Mouse (Mus musculus): Measurements from ENCODE around the gene Prss36. TPM values are rescaled to one million over a fixed set of nuclear protein-coding genes. Genes with fewer than 3 reads are reported as not detected.
"Not testable (repeated sequence)": the region's sequence is repeated elsewhere in the genome, so short reads cannot be mapped to it uniquely, and the experiment has no call there.

The Prss36 gene
- polyA plus RNA-seq, 1 experiment from 2014 or later = 12.5 TPM

DNA sequence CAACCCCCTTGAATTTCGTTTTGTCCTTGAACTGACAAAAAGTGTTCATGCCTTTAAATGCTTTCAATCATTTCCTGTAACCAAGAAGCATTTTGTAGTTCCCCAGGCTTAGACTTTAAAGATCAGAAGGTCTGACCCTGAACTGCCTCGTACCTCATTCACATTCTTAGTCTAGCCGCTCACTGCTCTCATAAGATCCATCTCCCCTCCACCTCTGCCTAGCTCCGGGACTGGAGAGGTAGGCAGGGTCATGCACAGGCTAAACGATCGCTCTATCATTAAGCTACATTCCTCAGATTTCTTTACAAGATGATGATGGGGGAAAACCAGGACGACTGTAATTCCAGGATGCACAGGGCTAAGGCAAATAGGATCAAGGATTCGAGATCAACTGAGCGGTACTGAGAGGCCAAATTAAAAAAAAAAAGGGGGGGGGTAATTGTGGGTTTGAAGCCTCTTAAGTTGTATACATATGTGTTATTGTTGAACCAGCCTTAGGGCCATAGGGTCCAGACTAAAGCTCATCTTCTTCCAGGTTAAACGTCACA is 19.9 kb upstream of the Prss36 start:
- Histone ChIP-seq H3K9me3 (no peaks in the 10 kb centered on the region), H3K27ac (peak overlapping the region; percentile 100), H3K4me1 (peaks cover 24% of the 10 kb centered on the region), H3K4me3 (peak overlapping the region; percentile 96), H3K27me3 (ENCODE audit: poor library complexity, severe bottlenecking) (no peaks in the 10 kb centered on the region), H3K36me3 (replicated peaks) (peaks cover 26% of the 10 kb centered on the region)
- WGBS = 18% methylated on average over 10 of the region's 10 CpGs
- DNase-seq (ENCODE audit: extremely low spot score, low spot score) = peak; percentile 22

DNA sequence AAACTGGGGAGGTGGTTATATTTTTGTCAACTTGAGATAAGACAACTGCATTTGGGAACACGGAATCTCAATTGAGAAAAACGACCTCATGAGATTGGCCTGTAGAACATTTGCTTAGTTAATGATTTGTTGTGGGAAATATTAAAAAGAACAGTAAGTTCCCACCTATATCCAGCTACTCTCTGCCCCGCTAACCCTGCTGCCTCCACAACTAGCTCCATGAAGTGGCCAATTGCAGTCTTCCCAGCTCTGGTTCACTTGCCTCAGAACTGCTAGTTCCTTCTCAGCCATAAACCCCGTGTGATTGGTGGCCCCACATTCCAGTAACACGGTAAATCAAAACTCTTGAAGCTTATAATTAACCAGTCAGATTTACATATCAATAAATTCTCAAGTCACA is 12.8 kb upstream of the Prss36 start:
- WGBS = 80% methylated on average over 5 of the region's 5 CpGs

DNA sequence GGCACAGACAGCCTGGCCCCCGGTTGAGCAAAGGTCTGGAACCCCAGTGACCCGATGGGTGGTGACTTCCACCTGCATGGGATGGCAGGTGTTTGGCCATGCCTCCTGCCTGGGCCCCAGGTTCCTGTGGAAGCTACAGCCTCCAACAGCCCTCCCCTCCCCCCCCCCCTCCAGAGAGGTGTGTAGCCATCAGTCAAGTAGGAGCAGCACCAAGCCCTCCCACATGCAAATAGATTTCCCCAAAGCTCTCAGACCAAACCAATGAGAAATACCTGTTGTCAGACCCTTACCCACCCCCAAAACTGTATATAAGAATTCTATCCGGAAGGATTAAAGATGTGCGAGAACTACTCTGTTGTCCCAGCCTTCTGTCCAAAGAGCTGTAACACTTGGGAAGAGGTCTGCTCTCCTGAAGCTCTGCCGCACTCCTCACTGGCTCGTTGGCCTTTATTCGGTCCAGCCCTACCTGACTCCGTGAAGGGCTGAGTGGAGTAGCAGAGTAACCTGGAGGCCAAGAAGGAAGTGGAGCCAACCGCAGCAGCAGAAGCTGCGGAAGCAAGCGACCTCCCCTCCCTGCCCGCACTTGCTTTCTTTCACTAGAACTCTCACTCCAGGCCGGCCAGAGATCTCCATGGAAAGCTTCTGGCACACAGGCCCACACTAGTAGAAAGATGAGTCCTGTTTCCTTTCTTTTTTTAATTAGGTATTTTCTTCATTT is 6.5 kb upstream of the Prss36 start:
- Histone ChIP-seq H3K36me3 (replicated peaks) (no peaks in the 10 kb centered on the region), H3K27me3 (ENCODE audit: poor library complexity, severe bottlenecking) (no peaks in the 10 kb centered on the region), H3K4me1 (no peaks in the 10 kb centered on the region), H3K4me3 (no peak overlapping the region), H3K27ac (no peak overlapping the region), H3K9me3 (no peaks in the 10 kb centered on the region)
- WGBS = 42% methylated on average over 13 of the region's 13 CpGs
- DNase-seq (ENCODE audit: extremely low spot score, low spot score) = no peak

More for the DNA sequence above, 12.8 kb upstream of the Prss36 start:
- no peaks in the 10 kb centered on the region for H3K27me3 ChIP-seq (ENCODE audit: poor library complexity, severe bottlenecking)
- H3K4me3 ChIP-seq = no peak overlapping the region
- no peaks in the 10 kb centered on the region for H3K4me1 ChIP-seq
- DNase-seq (ENCODE audit: extremely low spot score, low spot score) = no peak
- H3K9me3 ChIP-seq = no peaks in the 10 kb centered on the region
- no peak overlapping the region for H3K27ac ChIP-seq
- H3K36me3 ChIP-seq (replicated peaks) = no peaks in the 10 kb centered on the region

- H3K4me3 ChIP-seq = peak overlapping the region; percentile 20
- no peaks in the 10 kb centered on the region for H3K36me3 ChIP-seq (replicated peaks)
- no peak for DNase-seq (ENCODE audit: extremely low spot score, low spot score)
- peaks cover 6% of the 10 kb centered on the region for H3K4me1 ChIP-seq
- peaks cover 38% of the 10 kb centered on the region for H3K27me3 ChIP-seq (ENCODE audit: poor library complexity, severe bottlenecking)
- no peaks in the 10 kb centered on the region for H3K9me3 ChIP-seq
- no peak overlapping the region for H3K27ac ChIP-seq
- WGBS = 24% methylated on average over 23 of the region's 23 CpGs
These were observed 1.9 kb downstream of the Prss36 start for GRCm38 (mm10) chr7:127944614-127945013.

GRCm38 (mm10) chr7:127942097-127942496 is 4.4 kb downstream of the Prss36 start:
- H3K27me3 ChIP-seq (ENCODE audit: poor library complexity, severe bottlenecking) = peaks cover 38% of the 10 kb centered on the region
- H3K27ac ChIP-seq; H3K4me3 ChIP-seq; H3K9me3 ChIP-seq; H3K36me3 ChIP-seq (replicated peaks); DNase-seq (ENCODE audit: extremely low spot score, low spot score); H3K4me1 ChIP-seq: not testable (repeated sequence)
- 57% methylated on average over 2 of the region's 2 CpGs for WGBS

DNA sequence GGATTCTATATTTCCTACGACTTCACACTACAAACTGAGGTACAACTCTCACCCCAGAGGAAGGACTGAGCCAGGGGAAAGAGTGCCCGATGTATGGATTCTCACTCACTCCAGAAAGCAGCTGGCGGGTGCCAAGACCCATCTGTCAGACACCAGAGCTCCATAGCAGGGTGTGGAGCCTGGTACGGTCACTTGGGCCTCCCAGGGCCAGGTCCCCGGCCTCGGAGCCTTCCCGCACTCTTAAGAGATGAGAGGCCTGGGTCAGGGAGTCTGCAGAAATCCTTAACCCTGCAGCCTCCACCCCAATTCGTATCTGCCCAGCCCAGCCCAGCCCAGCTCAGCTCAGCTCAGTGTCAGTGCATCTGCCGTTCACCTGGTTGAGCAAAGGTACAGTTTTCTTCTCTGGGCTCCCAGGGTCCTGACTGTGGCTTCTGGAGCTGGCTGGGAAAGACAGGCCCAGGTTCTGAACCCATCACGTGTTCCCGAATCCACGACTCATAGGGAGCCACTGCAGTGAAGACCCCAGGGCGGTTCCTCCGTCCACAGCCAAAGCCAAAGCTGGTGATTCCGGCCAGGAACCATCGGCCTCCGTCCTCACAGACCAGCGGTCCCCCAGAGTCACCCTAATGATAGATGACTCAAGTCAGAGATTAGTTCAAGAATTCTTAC is 10.2 kb downstream of the Prss36 start:
- H3K36me3 ChIP-seq (replicated peaks) = no peaks in the 10 kb centered on the region
- H3K27me3 ChIP-seq (ENCODE audit: poor library complexity, severe bottlenecking) = peaks cover 8% of the 10 kb centered on the region
- H3K4me3 ChIP-seq = peak overlapping the region; percentile 93
- peak overlapping the region; percentile 89 for H3K27ac ChIP-seq
- no peak for DNase-seq (ENCODE audit: extremely low spot score, low spot score)
- 58% methylated on average over 18 of the region's 18 CpGs for WGBS
- peaks cover 48% of the 10 kb centered on the region for H3K4me1 ChIP-seq
- H3K9me3 ChIP-seq = no peaks in the 10 kb centered on the region

DNA sequence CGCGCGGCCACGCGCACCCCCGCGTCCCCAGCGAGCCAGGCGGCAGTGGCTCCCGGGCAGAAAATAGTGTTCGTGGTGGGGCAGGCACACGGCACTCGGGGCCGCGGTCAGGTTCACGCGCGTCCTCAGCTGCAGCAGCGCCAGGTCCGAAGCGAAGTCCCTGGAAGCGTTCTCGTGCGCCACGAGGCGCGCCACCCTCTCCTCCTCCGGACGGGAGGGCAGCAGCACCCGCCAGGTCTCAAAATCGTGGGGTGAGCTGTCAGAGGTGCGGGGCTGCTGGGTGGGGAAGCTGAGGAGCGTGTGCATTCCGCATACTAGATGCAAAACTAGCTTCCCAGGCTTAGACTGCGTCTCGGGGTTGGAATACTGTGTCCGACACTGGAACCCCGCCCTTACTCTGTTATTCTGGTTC is 10.8 kb downstream of the Prss36 start:
- Histone ChIP-seq H3K27ac (peak overlapping the region; percentile 89), H3K4me1 (peaks cover 51% of the 10 kb centered on the region), H3K36me3 (replicated peaks) (no peaks in the 10 kb centered on the region), H3K4me3 (peak overlapping the region; percentile 93), H3K9me3 (no peaks in the 10 kb centered on the region), H3K27me3 (ENCODE audit: poor library complexity, severe bottlenecking) (peaks cover 8% of the 10 kb centered on the region)
- 1% methylated on average over 38 of the region's 38 CpGs for WGBS
- no peak for DNase-seq (ENCODE audit: extremely low spot score, low spot score)

DNA sequence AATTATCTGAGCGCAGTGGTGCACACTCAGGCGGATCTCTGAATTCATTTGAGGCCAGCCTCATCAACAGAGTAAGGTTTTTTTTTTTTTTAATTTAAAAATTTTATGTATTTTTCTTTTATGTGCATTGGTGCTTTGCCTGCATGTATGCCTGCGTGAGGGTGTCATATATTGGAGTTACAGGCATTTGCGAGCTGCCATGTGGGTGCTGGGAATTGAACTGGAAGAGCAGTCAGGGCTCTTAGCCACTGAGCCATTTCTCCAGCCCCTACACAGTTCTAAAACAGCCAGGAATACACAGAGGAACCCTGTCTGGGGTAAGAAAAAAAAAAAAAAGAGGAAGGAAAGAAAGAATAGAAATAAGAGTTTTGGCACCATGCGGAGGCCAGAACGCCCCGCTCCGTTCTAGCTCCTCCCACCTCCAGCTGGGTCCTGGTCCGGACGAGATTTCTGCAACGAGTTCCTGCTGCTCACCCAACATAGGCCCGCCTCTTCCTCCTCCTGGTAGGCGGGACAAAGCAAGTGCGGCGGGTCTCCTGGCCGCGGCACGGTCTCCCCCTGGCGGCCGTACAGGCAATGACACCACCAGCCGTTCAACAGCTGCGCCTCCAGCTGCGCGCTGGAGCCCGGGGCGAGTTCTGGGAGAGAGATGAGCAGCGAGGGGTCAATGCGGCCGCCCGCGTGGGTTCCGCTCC is 11.3 kb downstream of the Prss36 start:
- 7% methylated on average over 32 of the region's 32 CpGs for WGBS
- Histone ChIP-seq H3K4me1 (peaks cover 54% of the 10 kb centered on the region), H3K27ac (peak overlapping the region; percentile 89)

GRCm38 (mm10) chr7:127934075-127934474 is 12.4 kb downstream of the Prss36 start:
- no peaks in the 10 kb centered on the region for H3K9me3 ChIP-seq
- H3K4me1 ChIP-seq = peaks cover 65% of the 10 kb centered on the region
- peaks cover 25% of the 10 kb centered on the region for H3K27me3 ChIP-seq (ENCODE audit: poor library complexity, severe bottlenecking)
- 85% methylated on average over 5 of the region's 5 CpGs for WGBS
- 0 out of 2 replicates have a peak overlapping the region, but pooled peaks have one; percentile 93 for H3K4me3 ChIP-seq
- no peaks in the 10 kb centered on the region for H3K36me3 ChIP-seq (replicated peaks)
- no peak for DNase-seq (ENCODE audit: extremely low spot score, low spot score)
- peak overlapping the region; percentile 89; the same call in 1 of the 2 replicates for H3K27ac ChIP-seq

More for the DNA sequence above, 11.3 kb downstream of the Prss36 start:
- no peaks in the 10 kb centered on the region for H3K36me3 ChIP-seq (replicated peaks)
- H3K27me3 ChIP-seq (ENCODE audit: poor library complexity, severe bottlenecking) = peaks cover 14% of the 10 kb centered on the region
- peak overlapping the region; percentile 93 for H3K4me3 ChIP-seq
- no peaks in the 10 kb centered on the region for H3K9me3 ChIP-seq
- peak; percentile 95 for DNase-seq (ENCODE audit: extremely low spot score, low spot score)

- Histone ChIP-seq H3K36me3 (replicated peaks) (peaks cover 6% of the 10 kb centered on the region; the same call in 1 of the 2 replicates), H3K9me3 (no peaks in the 10 kb centered on the region), H3K27me3 (ENCODE audit: poor library complexity, severe bottlenecking) (peaks cover 39% of the 10 kb centered on the region), H3K4me1 (peaks cover 74% of the 10 kb centered on the region), H3K4me3 (no peak overlapping the region; the same call in 1 of the 2 replicates), H3K27ac (peak overlapping the region; percentile 68)
- DNase-seq (ENCODE audit: extremely low spot score, low spot score) = peak; percentile 36
- 9% methylated on average over 13 of the region's 13 CpGs for WGBS
These were observed 14.1 kb downstream of the Prss36 start for GRCm38 (mm10) chr7:127932273-127933031.

GRCm38 (mm10) chr7:127931351-127932135 is 15.0 kb downstream of the Prss36 start:
- Histone ChIP-seq H3K27me3 (ENCODE audit: poor library complexity, severe bottlenecking) (peaks cover 37% of the 10 kb centered on the region), H3K4me3 (no peak overlapping the region), H3K9me3 (no peaks in the 10 kb centered on the region), H3K27ac (peak overlapping the region; percentile 68), H3K4me1 (peaks cover 74% of the 10 kb centered on the region), H3K36me3 (replicated peaks) (peaks cover 12% of the 10 kb centered on the region)
- 29% methylated on average over 13 of the region's 13 CpGs for WGBS
- DNase-seq (ENCODE audit: extremely low spot score, low spot score) = no peak

Data from forebrain, embryonic 10.5 days (tissue).